Mouse (Mus musculus) ovary, postnatal 36 days (tissue): ENCODE measurements around the gene Yrdc.

Experiments
- DNase-seq: peaks from one replicate; pipeline ENCODE4 v3.0.0; 2022; ENCODE audit warnings: low spot score, mixed read lengths

Gene Yrdc

DNA sequence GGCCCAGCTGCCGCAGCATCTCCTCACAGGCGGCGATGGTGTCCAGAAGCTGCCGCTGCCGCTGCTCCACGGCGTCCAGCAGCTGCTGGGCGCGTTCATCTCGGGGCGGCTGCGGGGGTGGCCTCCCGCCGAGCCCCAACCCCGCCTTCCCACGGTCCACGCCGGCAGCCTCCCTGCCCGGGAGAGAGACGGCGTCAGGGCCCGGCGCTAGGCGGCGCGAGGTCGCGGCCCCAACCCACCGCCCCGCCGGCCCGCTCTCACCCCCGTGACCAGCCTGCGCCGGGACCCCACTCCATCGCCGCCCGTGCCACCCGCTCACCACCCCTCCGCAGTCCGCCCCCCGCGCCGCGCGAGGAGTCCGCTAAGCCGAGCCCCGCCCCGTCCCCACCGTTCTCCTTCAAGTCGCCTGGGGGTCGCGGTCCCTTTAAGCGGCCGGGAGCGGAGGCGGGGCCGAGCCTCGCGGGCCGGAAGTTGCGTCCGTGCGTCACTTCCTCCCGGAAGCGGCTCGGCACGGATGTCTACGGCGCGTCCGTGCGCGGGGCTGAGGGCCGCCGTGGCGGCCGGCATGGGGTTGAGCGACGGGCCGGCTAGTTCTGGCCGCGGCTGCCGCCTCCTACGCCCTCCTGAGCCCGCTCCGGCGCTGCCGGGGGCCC is at the start of gene Yrdc:
Gene Yrdc (plus strand): TSS at position 419 of the 653 bp plus-strand sequence.
- DNase-seq: peak; percentile 93

DNA sequence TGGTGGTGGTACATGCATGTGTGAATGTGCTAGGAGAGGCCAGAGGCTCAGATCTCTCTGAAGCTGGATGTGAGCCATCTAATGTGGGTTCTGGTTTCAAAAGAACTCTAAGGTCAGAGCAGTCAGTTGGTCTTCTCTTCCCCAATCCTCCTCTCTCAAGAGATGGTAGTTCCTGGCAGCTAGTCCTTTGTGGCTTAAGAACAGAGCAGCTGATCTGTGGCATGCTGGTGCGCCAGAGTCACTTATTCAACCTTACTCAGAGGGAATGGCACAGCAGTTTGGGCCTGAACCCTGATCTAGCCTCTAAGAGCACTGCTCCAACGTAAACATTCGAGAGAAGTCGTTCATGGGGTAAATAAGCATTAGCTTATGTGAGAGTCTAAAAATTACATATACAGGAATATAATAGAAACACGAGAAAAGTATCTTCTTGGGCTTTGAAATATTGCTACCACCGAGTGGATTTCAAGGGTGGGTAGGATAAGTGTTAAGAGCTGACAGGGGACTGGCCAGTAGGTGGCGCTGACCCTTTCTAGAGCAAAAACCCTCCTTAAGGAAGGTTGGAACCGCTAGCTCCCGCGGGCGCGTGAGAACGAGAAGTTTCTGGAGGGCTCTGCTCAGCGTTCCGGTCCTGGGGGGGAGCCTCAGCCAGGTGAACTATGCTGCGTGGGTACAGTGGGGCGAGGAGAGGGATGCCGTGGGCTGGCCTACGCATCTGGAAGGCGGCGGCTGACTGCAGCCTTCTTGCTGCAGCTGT is 48.7 kb upstream of the Yrdc start, which contains the start of gene Mtf1:
Gene Mtf1 (plus strand): TSS at position 553 of the 757 bp plus-strand sequence.
- peak; percentile 78 for DNase-seq

GRCm38 (mm10) chr4:124802309-124803260 is 47.9 kb upstream of the Yrdc start:
- DNase-seq: peak; percentile 94

DNA sequence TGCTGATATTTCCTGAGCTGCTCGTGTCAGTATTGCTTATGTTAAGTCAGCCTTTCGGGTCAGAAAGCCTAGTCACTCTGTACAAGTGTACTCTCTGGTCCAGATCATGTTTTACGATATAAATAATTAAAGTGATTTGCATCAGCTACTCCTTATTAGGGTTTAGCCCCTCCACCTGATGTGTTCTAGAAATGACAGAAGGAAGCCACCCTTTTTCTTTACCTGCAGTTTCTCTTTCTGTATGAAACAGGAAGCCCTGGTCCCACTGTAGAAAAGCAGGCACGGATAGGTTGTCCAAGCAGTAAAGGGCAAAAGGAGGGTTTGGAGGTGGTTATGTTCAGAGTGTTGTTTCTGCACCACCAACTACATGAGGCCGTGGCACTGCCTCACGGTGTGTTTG is 47.1 kb upstream of the Yrdc start:
- no peak for DNase-seq

DNA sequence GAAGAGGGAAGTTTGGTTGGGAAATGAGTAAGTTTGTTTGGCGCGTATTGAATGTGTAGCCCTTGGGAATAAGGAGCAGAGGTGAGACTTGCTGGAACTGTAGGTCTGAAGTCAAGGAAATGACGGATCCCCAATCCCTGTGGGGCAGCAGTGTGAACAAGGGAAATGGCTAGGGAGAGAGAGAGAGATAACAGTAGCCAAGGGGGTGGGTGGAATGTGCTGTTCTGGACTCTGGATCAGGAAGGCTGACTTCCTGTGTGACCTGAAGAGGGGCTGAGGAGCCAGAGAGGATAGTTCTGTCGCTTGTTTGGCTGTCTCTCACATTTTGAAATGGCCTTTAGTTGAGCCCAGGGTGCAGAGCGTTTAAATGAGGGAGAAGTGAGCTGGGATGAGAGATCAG is 42.0 kb upstream of the Yrdc start:
- no peak for DNase-seq

DNA sequence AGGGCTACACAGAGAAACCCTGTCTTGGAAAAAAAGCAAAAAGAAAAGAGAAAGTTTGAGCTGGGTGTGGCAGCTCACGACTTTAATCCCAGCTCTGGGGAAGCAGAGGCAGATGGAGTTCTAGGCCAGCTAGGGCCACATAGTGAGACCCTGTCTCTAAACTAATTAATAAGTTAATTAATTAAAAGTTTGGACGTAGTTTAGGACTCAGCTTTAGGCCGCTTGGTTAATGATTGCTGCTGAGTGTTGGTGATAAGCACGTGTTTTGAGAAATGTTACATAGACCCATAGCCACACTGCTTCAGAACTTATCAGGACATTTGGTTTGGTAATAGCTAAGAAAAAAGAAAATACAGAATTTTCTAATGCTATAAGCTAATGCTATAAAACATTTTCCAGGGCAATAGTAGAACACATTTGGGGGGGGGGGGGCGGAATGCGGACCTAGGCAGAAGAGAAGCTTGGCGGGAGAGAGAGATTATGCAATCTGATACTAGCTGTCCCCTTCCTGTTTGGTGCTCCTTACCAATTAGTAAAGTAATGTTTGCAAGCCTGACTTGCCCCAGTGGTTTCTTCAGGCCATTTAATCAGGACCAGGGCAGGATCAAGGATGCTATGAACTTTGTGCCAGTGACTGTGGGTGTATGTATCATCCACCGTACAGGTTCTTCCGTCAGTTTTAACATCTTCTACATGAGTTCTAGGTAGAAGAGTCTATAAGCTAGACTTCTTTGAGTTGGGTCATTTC is 41.2 kb upstream of the Yrdc start:
- DNase-seq: no peak

DNA sequence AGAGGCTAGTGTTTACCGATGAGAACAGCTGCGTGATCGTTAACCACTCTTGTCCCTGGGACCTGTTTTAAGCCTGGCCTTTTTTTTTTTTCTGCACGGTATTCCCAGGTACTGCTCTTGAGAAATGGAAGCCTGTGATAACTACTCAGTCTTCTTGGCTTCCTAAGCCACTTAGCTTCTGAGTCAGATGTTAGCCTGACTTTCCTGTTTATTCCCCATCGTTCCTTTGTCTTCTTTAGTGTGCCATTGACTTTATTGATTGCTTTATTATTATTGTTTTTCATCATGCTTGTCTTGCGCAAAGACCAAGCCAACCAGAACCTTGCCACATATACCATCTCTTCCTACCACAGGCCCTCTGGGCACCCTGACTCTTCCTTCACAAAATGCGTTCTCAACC is 40.4 kb upstream of the Yrdc start:
- no peak for DNase-seq

DNA sequence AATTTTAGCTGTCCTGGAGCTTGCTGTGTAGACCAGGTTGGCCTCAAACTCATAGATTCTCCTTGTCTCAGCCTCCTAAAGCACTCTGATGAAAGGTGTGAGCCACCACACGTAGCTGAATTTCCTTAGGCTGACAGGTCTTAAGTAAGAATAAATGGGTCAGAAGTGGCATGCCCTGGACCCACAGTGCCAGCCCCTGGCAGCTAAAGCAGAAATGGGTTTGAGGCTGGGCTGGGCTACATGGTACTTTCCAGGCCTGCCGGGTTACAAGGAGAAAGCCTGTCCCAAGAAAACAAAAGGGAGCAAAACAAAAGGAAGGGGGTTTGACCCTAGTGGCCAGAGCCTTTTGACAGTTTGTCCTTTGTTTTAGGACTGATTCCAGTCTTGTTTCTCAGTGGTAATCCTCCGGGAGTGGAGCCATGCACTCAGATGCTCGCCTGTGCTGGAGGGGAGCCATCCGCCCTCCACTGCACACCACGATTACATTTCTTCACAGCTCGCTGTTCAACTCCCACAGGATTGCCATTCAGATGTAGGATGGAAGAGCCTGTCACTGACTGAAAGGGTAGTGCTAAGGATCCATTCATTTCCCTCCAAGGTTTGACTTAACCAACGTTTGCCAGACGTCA is 39.0 kb upstream of the Yrdc start:
- no peak for DNase-seq

DNA sequence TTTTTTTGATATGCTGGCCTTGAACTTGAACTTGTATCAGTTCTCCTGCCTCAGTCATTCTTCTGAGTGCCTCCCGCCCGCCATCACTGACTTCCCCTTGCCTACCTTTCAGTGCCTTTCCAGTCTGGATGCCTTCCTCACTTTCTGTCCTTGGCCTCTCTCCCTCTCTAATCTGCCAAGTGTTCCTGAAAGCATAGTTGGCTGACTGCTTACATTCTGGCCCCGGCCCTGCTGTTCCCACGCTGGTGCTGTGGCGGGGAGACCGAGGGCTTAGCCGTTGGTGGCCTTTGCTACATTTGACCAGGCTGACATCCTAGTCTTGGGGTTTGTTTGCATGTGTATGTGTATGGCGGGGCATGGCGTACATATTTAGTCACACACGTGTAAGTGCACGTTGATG is 34.6 kb upstream of the Yrdc start:
- DNase-seq: no peak

DNA sequence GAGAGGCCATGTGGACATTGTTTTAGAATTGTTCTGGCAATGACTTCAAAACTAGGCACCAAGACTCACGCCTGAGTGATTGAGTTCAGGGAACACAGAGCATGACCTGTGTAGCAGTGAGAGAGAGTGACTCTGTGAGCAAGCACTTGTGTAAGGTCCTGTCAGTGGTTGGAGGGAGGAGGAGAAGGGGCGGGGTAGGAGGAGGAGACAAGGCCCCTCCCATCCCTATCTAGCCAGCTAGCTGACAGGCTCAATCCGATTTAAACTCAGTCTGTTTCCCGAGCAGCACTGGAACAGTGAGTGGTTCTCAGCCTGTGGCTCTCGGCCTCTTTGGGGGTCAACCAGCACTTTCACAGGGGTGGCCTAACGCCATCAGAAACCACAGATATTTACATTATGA is 32.7 kb upstream of the Yrdc start:
- peak; percentile 17 for DNase-seq

GRCm38 (mm10) chr4:124818832-124819231 is 31.6 kb upstream of the Yrdc start:
- no peak for DNase-seq

DNA sequence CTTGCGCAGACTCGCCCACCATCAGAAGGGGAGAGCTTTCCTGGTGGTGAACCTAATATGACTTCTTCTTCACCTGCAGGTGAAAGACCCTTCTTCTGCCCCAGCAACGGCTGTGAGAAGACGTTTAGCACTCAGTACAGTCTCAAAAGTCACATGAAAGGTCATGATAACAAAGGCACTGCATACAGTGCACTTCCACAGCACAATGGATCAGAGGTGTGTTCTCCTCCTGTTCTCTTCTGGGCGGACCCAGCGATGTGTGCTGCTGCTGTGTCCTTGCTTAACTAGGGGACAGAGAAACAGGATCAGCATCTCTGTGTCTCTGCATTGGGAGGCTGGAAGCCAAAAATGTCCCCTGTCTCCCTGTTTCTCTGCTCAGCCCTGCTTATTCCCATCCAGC is 25.5 kb upstream of the Yrdc start:
- DNase-seq: no peak

DNA sequence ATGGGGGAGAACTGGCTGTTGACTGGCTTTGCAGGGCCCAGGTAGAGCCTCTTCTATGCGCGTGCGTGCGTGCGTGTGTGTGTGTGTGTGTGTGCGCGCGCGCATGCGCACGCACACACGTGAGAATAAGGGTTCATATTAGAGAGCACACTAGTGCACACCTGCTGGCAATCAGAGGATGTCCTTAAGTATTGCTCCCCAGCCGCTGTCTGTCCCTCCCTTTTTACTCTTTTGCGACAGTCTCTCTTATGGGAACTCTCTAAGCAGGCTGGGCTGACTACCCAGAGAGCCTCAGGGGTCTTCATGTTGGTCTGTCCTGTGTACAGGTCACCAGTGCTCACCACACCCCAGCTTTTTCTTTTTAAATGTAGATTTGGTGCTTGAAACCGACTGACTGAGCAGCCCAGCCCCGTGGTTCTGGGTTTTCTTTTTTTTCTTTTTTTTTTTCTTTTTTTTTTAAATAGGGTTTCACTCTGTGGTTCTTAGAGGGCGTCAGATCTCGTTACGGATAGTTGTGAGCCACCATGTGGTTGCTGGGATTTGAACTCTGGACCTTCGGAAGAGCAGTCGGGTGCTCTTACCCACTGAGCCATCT is 25.0 kb upstream of the Yrdc start:
- DNase-seq: no peak

DNA sequence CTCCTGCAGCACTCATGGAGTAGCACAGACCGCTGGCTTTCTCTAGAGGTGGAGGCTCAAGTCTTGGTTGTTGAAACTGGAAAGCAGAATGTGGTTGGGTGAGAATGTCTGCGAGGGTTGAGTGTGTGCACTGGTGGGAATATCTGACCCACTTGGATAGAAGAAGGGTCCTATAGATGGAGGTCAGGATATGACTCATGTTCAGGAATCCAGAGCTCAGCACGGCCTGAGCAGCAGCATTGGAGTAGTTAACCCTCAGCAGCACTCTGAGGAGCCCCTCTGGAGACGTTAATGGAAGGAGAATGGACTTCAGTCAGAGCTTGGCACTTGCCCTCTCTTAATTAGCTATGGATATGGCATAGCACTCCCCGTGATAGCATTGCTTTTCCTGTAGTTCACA is 20.8 kb upstream of the Yrdc start:
- DNase-seq: no peak

DNA sequence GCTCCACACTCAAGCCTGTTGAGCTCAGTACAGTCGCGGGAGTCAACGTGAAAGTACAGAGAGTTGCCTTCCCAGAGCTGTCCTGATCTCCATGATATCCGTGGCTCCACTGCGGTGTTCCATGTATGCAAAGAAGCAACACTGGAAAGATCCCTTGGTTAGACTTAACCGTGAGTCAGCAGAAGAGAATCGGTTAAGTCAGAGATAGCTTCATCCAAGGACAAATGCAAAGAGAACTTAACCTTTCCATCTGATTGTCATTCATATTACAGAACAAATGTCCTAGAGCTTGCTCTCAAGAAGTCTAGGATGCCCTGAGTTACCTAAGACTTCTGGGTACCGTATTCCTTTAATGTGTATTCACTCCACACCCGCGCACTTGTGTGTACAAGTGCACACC is 17.7 kb upstream of the Yrdc start:
- DNase-seq: no peak

GRCm38 (mm10) chr4:124838035-124838700 is 12.3 kb upstream of the Yrdc start:
- DNase-seq: no peak

DNA sequence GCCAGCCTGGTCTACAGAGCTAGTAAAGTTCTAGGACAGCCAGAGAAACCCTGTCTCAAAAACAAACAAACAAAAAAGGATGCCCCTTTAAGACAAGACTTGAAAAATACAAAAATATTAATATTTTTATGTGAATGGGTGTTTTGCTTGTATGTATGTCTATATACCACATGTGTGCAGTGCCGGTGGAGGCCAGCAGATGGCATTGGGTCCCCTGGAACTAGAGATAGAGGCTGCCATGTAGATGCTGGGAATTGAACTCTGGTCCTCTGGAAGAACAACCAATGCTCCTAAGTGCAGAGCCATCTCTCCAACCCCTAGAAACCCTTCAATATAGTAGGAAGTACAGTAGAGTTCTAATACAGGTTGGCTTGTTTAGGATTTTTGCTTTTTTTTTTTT is 9.5 kb upstream of the Yrdc start:
- DNase-seq: no peak

- DNase-seq: peak; percentile 46
Observed at GRCm38 (mm10) chr4:124843493-124843892, 7.0 kb upstream of the Yrdc start.

GRCm38 (mm10) chr4:124847573-124847972 is 2.9 kb upstream of the Yrdc start:
- peak; percentile 75 for DNase-seq

DNA sequence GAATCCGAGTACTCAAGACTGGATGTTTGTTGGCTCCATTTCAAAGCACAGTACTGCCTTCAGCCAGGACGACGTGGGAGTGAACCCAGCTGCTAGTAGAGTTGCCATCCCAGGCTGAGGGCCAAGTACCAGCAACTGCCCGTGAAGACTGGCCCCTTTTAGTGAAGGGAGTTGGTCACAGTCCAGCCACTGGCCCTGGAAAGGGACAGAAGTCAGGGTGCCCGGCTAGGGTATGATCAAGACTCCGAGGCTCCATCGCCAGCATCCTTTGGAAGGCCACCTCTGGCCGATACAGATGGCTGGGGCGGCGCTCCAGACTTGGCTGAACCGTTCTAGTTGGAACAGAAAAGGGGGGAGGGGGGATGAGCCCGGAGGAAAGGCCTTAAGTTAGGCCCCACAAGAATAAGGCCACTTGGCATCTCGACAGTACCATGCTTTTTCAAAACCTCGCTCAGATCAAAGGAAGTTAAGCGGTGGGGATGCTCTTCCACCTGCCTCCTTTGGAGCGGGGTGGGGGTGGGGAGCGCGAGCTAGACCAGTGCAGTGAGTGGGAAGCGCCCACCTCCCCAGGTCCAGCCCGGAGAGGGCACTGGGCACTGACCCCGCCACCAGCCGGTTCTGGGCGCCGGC is 733 bp upstream of the Yrdc start:
- DNase-seq: peak; percentile 65
